Mouse (Mus musculus) kidney, embryonic 16.5 days (tissue): Measurements from ENCODE around the gene Ddx39. TPM values are rescaled to one million over a fixed set of nuclear protein-coding genes. Genes with fewer than 3 reads are reported as not detected.

Source experiments
- ATAC-seq: fragments of 200-750 bp; cut with Nextera tagmentation; 2 replicates; pipeline ENCODE4 v1.8.0; 2017; ENCODE audit warnings: moderate TSS enrichment; ENCODE audit not compliant: low FRiP score, low TSS enrichment
- H3K27ac ChIP-seq: fragments of 300-500 bp; sonication (generic); 2 replicates; pipeline ENCODE4 v1.5.1; 2014; ENCODE audit warnings: low read length
- H3K27me3 ChIP-seq: fragments of 300-500 bp; sonication (generic); 2 replicates; pipeline ENCODE4 v1.6.1; 2014; ENCODE audit warnings: low read length, control low read depth, mixed read lengths; ENCODE audit not compliant: insufficient read depth
- H3K36me3 ChIP-seq: fragments of 300-500 bp; sonication (generic); 2 replicates; pipeline ENCODE4 v1.6.1; 2014; ENCODE audit warnings: low read length, control low read depth, mixed read lengths; ENCODE audit not compliant: insufficient read depth
- H3K4me1 ChIP-seq: fragments of 300-500 bp; sonication (generic); 2 replicates; pipeline ENCODE4 v1.6.1; 2014; ENCODE audit warnings: low read length, control low read depth, mixed read lengths; ENCODE audit not compliant: insufficient read depth
- H3K4me2 ChIP-seq: fragments of 300-500 bp; sonication (generic); replicated peaks from 2 replicates; pipeline ENCODE4 v1.6.1; 2014; ENCODE audit warnings: low read depth, low read length
- H3K4me3 ChIP-seq: fragments of 300-500 bp; sonication (generic); 2 replicates; pipeline ENCODE4 v1.5.1; 2014; ENCODE audit warnings: mild to moderate bottlenecking, low read length
- H3K9ac ChIP-seq: fragments of 300-500 bp; sonication (generic); replicated peaks from 2 replicates; pipeline ENCODE4 v1.6.1; 2014; ENCODE audit warnings: low read length
- H3K9me3 ChIP-seq: fragments of 300-500 bp; sonication (generic); 2 replicates; pipeline ENCODE4 v1.6.1; 2016; ENCODE audit warnings: low read length, control low read depth
- WGBS: fragments of 180-500 bp; shearing (Covaris S2); extraction: QIAGEN DNeasy Blood & Tissue Kit; methylation state at CpG from one replicate; pipeline ENCODE4 v1.1.7; 2014; 5-methylcytosine and 5-hydroxymethylcytosine counted together
- polyA plus RNA-seq: library from polyadenylated mRNA; unstranded; fragments of >200 nt; fragmentation: Nextera tagmentation; extraction: Ambion mirVana; gene quantifications from 2 replicates; pipeline ENCODE4 v1.2.1, GENCODE M21; 2015

Ddx39 gene
- polyA plus RNA-seq, 1 experiment from 2014 or later = 211 TPM

DNA sequence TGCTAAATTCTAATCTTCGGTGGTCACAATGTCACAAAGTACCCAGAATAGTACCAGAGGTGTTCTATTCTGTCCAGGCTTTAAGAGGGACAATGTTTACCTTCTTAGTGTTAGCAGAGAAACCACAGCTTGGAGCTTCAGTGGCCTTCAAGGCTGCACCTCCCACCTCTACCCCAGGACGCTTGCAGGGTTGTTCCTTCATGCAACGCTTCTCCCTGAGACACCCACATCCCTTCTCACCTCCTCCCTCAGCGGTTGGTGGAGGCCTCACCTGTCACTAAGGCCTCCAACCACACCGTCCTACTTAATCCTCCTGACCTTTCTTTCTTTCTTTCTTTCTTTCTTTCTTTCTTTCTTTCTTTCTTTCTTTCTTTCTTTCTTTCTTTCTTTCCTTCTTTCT lies 43.3 kb downstream of the Ddx39 start:
- ATAC-seq = no peak
- no peaks in the 10 kb centered on the region for H3K4me1 ChIP-seq
- no peak overlapping the region for H3K4me3 ChIP-seq
- peaks cover 4% of the 10 kb centered on the region; the same call in 1 of the 2 replicates for H3K9me3 ChIP-seq
- H3K27ac ChIP-seq = no peak overlapping the region
- no peak overlapping the region for H3K9ac ChIP-seq
- no peaks in the 10 kb centered on the region for H3K27me3 ChIP-seq
- 47% methylated on average over 5 of the region's 5 CpGs for WGBS
- H3K36me3 ChIP-seq = no peaks in the 10 kb centered on the region
- H3K4me2 ChIP-seq = no peak overlapping the region

DNA sequence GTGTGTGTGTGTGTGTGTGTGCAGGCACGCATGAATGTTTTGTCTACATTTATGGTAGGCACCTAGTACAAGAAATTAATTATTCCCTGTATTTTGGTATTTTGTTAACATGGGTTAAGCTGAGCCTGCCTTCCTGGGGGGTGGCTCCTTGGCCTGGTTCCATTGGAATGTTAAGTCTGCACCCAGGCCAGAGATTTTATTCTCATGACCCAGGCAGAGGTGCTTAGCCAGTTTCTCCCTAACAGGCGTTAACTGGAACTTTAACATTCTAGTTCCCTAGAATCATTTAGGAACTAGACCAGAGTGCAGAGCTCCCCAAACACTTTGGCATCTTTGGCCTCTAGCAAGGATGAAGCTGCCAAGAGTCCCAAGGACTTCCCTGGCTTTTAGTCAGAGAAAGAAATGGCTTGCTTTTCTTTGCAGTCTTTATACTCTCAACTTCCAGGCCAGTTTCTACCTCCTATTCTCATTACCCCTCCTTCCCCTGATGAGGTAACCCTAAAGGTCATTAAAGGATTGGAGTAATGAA lies 44.3 kb downstream of the Ddx39 start:
- 74% methylated on average over 2 of the region's 2 CpGs for WGBS
- H3K9me3 ChIP-seq = peaks cover 4% of the 10 kb centered on the region; the same call in 1 of the 2 replicates
- H3K9ac ChIP-seq = no peak overlapping the region
- no peaks in the 10 kb centered on the region for H3K4me1 ChIP-seq
- no peak overlapping the region for H3K27ac ChIP-seq
- H3K4me2 ChIP-seq = no peak overlapping the region
- no peak for ATAC-seq
- H3K36me3 ChIP-seq = no peaks in the 10 kb centered on the region
- H3K4me3 ChIP-seq = no peak overlapping the region
- no peaks in the 10 kb centered on the region for H3K27me3 ChIP-seq

DNA sequence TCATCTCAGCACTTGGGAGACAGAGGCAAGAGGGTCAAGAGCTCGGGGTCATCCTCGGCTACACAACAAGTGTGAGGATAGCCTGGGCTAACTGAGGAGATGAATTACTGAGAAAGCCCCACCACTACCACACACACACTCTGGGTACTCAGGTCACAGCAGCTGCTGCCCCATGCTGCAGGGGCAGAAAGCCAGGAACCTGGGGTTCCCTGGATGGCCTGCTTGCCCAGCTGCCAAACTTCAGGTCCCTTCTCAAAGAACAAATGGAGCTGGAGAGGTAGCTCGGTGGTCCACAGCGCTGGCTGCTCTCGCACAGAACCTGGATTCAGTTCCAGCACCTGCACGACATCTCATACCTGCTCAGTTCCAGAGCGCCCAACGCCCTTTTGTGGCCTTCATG lies 49.1 kb downstream of the Ddx39 start:
- WGBS = 93% methylated on average over 8 of the region's 8 CpGs
- no peaks in the 10 kb centered on the region for H3K36me3 ChIP-seq
- H3K4me3 ChIP-seq = no peak overlapping the region
- no peak overlapping the region for H3K9ac ChIP-seq
- H3K9me3 ChIP-seq = 0 out of 2 replicates have a peak, but pooled peaks cover 6% of the 10 kb centered on the region
- no peak overlapping the region for H3K27ac ChIP-seq
- no peaks in the 10 kb centered on the region for H3K27me3 ChIP-seq
- no peak for ATAC-seq
- no peaks in the 10 kb centered on the region for H3K4me1 ChIP-seq
- H3K4me2 ChIP-seq = no peak overlapping the region

DNA sequence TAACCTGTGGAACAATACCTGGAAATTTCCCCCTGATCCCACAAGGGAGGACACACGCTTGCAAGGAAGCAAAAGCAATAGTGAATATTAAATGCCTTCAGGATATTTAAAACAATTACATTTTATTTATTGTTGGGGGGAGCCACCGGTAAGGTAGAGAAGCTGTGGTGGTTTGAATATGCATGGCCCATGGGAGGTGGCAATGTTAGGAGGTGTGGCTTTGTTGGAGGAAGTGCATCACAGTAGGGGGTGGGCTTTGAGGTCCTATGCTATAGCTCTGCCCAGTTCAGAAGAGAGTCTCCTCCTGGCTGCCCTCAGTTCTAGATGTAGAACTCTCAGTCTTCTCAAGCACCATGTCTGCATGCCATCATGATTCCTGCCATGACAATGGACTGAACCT lies 49.7 kb downstream of the Ddx39 start:
- Histone ChIP-seq H3K4me1 (no peaks in the 10 kb centered on the region), H3K9ac (no peak overlapping the region), H3K27me3 (no peaks in the 10 kb centered on the region), H3K4me3 (no peak overlapping the region), H3K36me3 (no peaks in the 10 kb centered on the region), H3K4me2 (no peak overlapping the region), H3K9me3 (0 out of 2 replicates have a peak, but pooled peaks cover 6% of the 10 kb centered on the region), H3K27ac (no peak overlapping the region)
- 77% methylated on average over 2 of the region's 2 CpGs for WGBS
- ATAC-seq = no peak

DNA sequence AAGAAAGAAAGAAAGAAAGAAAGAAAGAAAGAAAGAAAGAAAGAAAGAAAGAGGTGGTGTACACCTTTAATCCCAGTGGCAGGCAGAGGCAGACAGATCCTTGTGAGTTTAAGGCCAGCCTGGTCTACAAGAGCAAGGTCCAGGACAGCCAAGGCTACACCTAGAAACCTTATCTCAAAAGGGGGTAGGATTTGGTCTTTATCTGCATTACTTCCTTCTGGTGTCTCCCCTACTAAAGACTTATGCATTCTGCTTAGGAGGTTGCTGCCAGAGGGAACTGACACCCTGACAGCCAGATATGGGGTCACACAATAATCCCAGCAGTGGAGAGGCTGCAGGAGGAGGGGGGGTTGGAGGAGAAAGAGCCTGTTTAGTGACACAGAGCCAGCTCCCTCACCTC lies 50.7 kb downstream of the Ddx39 start:
- ATAC-seq = no peak
- Histone ChIP-seq H3K4me2 (no peak overlapping the region), H3K27ac (no peak overlapping the region), H3K9me3 (0 out of 2 replicates have a peak, but pooled peaks cover 6% of the 10 kb centered on the region), H3K4me1 (no peaks in the 10 kb centered on the region), H3K27me3 (no peaks in the 10 kb centered on the region), H3K9ac (no peak overlapping the region), H3K4me3 (no peak overlapping the region), H3K36me3 (no peaks in the 10 kb centered on the region)

DNA sequence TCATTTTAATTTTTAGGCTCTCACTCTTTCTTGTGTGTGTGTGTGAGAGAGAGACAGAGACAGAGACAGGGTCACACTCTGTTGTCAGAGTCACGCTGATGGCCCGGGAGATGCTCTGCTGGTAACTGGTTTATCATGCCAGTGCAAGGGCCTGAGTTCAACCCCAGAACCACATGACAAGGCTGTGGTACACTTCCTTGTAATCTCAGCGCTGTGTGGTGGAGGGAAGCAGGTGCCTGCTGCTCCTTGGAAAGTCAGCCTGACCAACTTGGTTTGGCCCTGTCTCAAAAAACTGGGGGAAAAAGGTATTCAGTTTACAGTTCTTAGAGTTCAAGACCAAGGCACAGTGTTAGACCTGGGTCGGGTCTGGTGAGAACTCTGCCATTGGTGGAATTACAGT lies 52.5 kb downstream of the Ddx39 start:
- 93% methylated on average over 4 of the region's 4 CpGs for WGBS
- H3K9me3 ChIP-seq = 0 out of 2 replicates have a peak, but pooled peaks cover 6% of the 10 kb centered on the region
- no peak overlapping the region for H3K27ac ChIP-seq

DNA sequence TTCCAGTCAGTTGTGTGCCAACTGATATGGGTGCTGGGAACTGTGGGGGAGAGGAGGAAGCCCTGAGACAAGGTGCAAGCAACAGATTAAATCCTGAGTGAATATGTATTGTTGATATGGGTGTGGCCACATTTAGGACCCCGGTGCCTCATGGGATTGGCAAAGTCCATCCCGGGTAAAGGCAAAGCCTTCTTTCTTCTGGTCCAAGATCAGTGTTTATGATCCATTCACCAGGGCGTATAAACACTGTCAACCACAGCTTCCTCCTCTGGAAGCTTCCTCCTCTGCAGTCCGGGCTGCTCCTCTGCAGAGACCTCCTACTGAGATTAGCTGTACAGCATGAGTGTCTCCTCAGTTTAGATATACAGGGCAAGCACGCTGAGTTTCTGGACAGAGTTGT lies 53.5 kb downstream of the Ddx39 start:
- H3K9me3 ChIP-seq = 0 out of 2 replicates have a peak, but pooled peaks cover 6% of the 10 kb centered on the region
- WGBS = 28% methylated on average over 5 of the region's 5 CpGs
- no peak overlapping the region for H3K4me2 ChIP-seq
- H3K27me3 ChIP-seq = no peaks in the 10 kb centered on the region
- no peaks in the 10 kb centered on the region for H3K36me3 ChIP-seq
- no peak overlapping the region for H3K27ac ChIP-seq
- H3K9ac ChIP-seq = no peak overlapping the region
- H3K4me3 ChIP-seq = no peak overlapping the region
- peaks cover 12% of the 10 kb centered on the region for H3K4me1 ChIP-seq
- ATAC-seq = no peak

More for the DNA sequence above, 52.5 kb downstream of the Ddx39 start:
- Histone ChIP-seq H3K36me3 (no peaks in the 10 kb centered on the region), H3K4me2 (no peak overlapping the region), H3K9ac (no peak overlapping the region), H3K4me3 (no peak overlapping the region), H3K27me3 (no peaks in the 10 kb centered on the region), H3K4me1 (peaks cover 1% of the 10 kb centered on the region)
- ATAC-seq = no peak

DNA sequence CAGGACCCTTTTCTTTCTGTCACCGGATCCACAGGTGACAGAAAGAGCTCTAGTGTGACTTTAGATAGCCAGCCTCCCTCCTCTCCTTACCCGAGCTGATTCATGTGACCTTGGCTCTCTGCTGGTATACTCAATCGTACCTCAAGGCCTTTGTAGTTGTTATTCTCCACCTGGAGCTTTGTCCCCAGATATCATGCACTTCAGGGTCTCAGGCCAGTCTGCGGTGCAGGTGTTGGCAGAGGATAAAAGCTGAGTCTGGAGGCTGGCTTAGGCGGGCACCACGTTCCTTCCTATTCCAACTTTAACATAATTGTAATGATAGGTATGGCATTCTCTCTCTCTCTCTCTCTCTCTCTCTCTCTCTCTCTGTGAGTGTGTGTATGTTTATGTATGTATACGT lies 54.7 kb downstream of the Ddx39 start:
- H3K4me2 ChIP-seq = no peak overlapping the region
- no peak overlapping the region for H3K9ac ChIP-seq
- H3K36me3 ChIP-seq = no peaks in the 10 kb centered on the region
- H3K4me3 ChIP-seq = no peak overlapping the region
- ATAC-seq = no peak
- H3K9me3 ChIP-seq = 0 out of 2 replicates have a peak, but pooled peaks cover 6% of the 10 kb centered on the region
- peaks cover 16% of the 10 kb centered on the region for H3K4me1 ChIP-seq
- H3K27me3 ChIP-seq = no peaks in the 10 kb centered on the region
- 67% methylated on average over 7 of the region's 7 CpGs for WGBS
- no peak overlapping the region for H3K27ac ChIP-seq

DNA sequence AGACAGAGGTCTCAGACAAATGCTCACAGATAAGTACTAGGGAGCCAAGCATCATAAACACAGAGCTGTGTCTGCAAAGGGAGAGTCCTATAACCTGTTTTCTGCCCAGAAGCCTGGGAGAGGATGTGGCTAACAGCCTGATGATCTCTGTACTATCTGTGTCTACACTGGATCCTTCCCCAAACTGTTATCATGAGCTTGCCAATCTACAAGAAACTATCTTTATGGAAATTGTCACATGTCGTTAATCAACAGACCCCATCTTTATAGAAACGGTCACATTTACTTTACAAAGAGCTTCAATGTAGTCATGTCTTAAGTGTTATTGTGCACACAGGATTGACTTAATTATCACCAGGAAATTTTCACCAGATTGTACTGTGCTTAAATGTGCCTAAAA lies 55.7 kb downstream of the Ddx39 start:
- H3K27me3 ChIP-seq = no peaks in the 10 kb centered on the region
- WGBS = 78% methylated on average over 2 of the region's 2 CpGs
- no peak overlapping the region for H3K9ac ChIP-seq
- no peaks in the 10 kb centered on the region for H3K36me3 ChIP-seq
- H3K4me1 ChIP-seq = peaks cover 16% of the 10 kb centered on the region
- H3K9me3 ChIP-seq = 0 out of 2 replicates have a peak, but pooled peaks cover 6% of the 10 kb centered on the region
- no peak overlapping the region for H3K4me2 ChIP-seq
- no peak for ATAC-seq
- H3K4me3 ChIP-seq = no peak overlapping the region
- no peak overlapping the region for H3K27ac ChIP-seq

DNA sequence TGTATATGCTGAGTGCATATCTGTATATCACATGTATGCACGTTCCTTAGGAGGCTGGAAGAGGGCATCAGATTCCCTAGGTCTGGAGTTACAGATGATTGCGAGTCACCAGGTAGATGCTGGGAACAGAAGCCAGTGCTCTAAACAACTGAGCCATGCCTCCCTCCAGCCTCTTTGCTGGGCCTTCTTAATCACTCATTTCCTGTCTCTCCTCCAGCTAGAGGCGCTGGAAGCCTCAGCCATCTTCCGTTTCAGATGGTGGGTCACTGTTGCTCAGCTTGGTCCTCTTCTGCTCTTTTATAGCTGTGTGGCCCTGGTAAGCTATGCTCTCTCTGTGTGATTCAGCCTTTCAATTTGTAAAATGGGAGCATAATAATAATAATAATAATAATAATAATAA lies 56.8 kb downstream of the Ddx39 start:
- Histone ChIP-seq H3K9me3 (0 out of 2 replicates have a peak, but pooled peaks cover 4% of the 10 kb centered on the region), H3K4me2 (no peak overlapping the region), H3K36me3 (no peaks in the 10 kb centered on the region), H3K4me3 (no peak overlapping the region), H3K9ac (no peak overlapping the region), H3K27me3 (no peaks in the 10 kb centered on the region), H3K27ac (no peak overlapping the region), H3K4me1 (peaks cover 19% of the 10 kb centered on the region)
- no peak for ATAC-seq
- WGBS = 32% methylated on average over 4 of the region's 4 CpGs
